Mouse (Mus musculus): ENCODE measurements around the gene Gp9.

Gene Gp9

DNA sequence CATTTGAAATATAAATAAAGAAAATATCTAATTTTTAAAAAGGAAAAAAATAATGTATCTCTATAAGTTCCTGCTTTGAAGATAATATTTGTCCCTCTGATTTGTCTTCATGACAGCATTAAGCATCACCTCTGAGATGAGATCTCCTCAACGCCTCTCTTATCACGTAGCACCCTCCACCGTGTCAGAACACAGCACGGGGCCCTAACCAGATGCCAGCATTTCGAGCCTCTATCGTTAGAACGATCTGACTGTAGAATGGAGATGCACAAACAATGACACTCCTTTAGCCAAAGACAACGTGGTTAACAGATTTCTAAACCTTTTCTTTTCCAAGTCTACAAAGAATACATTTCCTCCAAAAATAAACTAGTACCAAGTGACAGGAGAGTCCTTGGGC lies 6.2 kb downstream of the Gp9 start:
- in situ Hi-C loops (cut with MboI; ENCODE audit: unreplicated experiment in 2 of 2): loop anchor here in 1 of 2 experiments (5.0 kb wide), 1 partner anchor 33 kb away; no protein-coding TSS in a partner anchor

DNA sequence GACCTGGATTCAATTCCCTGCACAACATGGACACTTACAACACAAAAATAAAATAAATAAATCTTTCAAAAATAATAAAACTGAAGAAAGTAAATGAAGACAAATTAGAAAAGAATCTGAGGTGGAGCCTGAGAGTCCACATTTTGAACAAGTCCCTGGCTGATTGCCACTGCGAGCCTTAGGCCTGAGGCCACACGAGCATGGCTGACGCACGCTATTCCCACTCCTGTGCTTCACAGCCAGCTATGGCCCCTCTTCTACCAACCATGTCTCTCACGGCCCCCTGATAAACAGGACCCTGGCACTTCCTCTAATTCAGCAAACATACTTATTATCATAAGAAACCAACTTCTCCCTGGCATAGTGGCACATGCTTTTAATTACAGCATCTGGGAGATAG lies 8.7 kb downstream of the Gp9 start:
- in situ Hi-C loops (cut with MboI; ENCODE audit: unreplicated experiment in 2 of 2): no loop called here

DNA sequence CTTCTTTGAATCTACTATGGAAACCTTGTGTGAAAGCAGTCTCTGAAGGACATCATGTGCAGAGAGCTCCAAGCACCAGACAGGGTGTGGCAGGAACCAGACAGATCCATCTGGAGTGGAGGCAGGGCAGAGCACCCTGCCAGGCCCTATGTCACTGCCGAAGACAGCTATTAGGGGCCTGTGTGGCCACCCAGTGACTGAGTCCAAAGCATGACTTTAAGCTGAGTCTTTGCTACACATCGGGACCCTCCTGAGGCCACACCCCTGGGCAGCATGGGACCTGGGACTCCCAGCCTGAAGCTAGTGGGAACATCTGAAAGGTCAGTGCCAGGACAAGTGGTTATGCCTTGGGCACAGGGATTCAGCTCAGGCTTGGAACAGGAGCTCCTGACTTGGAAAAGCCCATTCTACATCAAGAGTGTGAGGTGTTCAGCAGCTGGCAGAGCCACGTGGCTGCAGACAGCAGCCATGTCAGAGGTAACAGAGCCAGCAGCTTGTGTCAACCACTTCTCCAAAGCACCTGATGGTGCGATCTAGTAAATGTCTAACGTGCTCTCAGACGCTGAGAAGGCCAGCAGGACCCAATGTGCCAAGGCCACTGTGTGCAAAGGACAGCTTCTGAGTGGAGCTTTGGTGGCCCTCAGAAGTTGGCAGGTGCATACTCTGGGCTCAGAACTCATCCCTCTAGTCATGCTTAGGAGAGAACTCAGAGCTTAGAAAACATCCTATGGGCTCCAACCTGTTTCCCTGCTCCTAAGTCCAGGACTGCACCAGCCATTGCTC lies 9.4 kb downstream of the Gp9 start:
- in situ Hi-C loops (cut with MboI; ENCODE audit: unreplicated experiment in 2 of 2): no loop called here

DNA sequence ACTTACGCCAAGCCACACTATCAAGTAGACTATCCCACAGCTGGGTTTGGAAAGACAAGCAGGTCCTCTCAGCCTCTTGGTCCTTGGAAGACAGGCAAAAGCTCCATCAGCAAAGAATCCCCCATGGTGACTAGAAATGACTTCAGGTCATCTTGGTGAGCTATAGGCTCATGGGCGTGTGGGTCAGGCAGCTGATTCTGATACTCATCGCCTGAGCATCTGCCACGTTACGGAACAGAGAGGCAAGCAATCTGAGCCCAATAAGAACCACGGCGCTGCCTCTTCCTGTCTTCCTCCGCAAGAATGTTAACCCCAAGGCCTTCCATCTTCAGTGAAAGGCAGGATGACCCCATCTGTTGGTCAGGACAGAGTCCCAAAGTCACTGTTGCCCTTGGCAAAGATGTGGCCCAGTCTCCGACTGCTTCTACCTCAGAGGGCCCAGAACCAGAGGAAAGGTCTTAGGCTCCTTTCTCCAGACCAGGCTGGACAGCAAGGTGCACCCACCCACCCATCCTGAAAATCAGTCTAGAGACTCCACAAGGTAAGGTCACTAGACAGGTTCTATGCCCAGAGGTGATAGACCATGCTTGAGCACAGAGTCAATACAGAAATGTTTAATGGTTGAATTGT lies 10.5 kb downstream of the Gp9 start:
- in situ Hi-C loops (cut with MboI; ENCODE audit: unreplicated experiment in 2 of 2): no loop called here

DNA sequence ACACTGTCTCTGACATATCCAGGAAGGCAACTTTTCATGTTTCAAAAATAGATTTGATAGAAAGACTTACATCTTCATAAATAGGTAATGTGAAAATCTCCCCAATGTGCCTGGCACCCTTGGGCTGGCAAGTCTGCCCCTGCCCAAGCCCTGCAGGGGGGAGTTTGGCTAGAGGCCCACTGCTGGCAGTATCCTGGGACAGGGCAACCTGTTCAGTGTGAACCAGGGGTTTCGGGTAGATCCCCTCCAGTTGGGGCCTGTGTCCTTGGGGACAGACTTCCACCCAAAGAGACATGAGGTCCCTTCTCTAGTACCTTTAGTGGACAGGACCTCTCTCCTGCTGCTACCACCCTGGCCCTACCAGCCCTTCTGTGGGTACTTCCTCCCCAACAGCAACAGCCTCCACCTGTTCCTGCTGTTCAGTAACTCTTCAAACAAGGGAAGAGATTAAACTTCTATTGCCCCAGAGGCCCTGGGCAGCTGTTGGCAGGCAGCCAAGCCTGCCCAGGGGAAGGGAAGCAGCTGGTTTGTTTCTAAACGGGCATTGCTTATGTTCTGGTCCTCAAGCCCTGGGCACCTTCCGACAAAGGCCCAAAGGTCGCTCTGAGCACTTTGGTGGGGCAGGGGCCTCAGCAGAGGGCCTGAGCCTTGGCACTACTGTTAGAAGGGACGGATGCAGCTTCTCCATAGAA lies 11.2 kb downstream of the Gp9 start:
- in situ Hi-C loops (cut with MboI; ENCODE audit: unreplicated experiment in 2 of 2): no loop called here

DNA sequence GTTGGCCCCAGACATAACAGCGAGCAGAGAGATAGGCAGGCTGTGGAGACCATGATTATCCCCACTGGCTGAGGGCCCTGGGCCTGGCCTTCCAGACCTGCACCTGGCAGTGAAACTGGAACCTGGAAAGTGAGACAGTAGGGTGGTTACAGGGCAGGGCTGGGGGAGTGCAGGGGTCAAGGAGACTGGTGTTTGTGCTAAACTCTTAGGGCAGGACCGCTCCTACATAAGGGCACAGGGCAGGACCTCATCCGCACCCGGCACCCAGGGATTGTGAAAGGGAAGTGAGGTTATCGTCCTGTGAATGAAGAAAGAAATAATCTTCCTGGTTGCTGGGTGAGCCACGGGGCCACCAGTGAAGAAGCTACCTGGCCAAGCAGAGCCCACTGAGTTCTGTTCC lies 11.9 kb downstream of the Gp9 start:
- in situ Hi-C loops (cut with MboI; ENCODE audit: unreplicated experiment in 2 of 2): no loop called here

DNA sequence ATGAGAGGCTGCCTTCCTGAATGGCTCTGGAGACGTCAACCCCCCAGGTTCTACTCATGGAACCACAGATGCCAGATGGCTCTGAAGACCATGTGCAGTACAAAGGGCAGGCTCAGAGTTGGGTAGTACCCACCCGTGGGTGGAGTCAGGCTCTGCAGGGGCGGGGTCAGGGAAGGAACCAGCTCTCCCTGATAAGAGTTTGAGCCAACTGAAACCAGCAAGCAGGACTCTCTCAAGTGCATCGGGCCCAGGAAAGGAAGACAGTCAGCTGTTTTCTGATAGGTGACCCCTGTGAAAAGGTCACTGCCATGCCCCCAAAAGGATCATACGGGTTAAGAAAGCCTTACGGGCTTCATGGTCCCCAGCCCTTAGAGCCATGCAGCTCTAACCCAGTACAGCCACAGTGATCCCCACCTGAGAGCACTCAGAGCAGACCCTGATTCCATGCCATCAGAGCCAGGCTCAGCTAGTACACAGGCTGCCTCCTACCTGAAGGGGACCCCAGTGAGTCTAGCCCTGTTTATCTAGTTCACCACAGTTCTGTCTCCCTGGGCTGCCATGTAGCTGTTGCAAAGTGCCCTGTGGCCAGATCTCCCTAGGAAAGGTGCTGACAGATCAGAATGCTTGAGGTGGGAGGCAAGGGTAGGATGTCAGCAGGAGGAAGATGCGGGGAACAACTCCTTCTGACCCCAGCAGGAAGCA lies 13.1 kb downstream of the Gp9 start:
- in situ Hi-C loops (cut with MboI; ENCODE audit: unreplicated experiment in 2 of 2): no loop called here

DNA sequence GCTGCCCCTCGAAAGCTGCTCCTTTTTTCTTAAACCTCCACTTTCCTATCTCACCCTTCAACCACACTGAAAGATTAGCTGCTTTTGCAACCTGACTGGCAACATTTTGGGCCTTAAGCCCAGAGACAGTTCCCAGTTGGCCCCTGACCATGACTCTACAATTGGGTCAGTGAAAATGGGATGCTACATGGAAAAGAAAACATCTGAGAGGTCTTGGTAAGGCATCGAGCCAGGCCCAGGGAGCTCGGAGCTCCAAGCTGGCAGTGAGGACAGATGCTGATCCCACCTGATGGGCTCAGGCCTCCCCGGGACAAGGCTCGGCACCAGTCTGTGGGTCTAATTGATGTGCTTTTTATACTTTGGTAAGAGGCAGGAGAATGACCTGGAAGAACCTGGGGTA lies 14.0 kb downstream of the Gp9 start:
- in situ Hi-C loops (cut with MboI; ENCODE audit: unreplicated experiment in 2 of 2): no loop called here

DNA sequence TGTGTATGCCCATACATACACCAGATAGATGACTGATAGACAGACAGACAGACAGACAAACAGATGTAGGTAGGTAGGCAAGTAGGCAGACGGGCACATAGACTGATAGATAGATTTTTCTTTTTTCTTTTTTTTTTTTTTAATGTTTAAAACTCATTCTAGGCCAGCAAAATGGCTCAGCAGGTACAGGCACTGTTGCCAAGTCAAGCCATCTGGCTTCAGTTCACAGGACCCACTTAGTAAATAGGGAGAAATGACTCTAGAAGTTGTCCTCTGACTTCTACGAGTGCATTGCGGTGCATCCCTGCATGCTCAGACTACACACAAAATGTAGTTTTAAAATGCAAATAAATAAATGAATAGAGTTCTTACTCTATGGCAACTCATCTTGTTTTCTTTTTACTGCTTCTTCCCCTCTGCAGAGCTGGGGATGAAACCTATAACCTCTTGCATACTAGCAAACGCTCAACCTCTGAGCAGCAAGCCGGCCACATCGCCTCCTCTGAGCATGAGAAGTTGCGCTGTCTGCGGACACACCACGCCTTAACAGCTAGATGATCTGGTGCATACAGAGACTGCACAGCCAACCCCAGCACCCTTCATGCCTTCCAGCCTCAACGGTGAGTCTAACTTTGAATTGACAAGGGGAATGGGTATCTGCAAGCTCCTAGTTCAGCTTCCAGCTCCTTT lies 16.1 kb downstream of the Gp9 start:
- in situ Hi-C loops (cut with MboI; ENCODE audit: unreplicated experiment in 2 of 2): no loop called here

DNA sequence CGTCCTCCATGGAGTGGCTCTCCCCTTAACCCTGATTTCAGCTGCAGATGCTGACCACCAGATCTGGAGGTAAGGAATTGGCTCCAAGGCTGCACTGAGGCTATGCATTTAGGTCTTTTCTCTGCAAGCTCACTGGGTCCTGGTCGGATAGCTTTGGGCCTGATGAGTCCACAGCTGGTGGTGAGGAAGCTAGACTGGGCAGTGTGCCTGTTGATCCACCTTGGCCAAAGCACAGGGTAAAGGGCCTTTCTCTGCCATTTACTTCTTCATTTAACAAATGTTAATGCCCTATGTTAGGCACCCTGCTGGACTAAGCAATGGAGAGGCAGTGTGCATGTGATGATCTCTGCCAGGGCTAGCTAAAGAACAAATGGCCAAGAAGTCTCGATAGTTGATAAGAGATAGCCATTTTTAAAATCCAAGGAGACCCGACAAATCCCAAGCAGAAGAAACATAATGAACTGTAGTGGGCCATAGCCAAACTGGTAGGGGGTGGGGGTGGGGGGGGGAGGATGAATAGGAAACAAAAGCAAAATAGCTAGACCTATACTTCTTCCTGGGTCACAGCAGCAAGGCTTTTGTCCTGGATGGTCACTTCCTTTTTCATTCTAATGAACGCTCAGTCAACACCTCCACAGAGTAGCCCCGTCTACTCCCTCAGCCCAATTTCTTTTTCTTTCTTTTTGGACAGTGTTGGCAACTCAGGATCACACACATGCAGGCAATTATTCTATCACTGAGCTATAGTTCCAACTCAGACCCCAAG lies 17.7 kb downstream of the Gp9 start:
- in situ Hi-C loops (cut with MboI; ENCODE audit: unreplicated experiment in 2 of 2): no loop called here

DNA sequence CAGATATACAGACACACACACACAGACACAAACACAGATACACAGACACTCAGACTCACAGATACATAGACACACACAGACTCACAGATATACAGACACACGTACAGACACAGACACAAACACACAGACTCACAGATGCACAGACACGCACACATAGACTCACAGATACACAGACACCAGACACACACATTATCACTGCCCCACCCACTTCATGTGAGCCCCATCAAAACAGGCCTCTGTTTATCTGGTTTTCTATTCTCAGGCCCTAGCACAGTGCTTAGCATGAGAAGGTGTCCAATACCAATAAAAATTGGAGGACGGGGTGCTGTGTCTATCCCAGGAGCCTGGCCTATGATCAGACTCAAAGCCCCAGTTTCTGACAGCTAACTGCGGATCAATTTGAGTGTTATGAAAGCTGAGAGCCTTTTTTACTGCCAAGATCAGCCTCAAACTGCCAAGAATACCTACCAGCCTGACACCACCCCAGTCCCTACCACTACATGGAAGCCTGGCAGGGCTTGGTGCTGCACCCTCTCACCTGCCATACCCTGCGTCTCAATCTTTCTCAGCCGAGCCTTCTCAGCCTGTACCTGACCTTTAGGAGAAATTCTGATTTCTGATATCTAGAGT lies 18.5 kb downstream of the Gp9 start:
- in situ Hi-C loops (cut with MboI; ENCODE audit: unreplicated experiment in 2 of 2): no loop called here

DNA sequence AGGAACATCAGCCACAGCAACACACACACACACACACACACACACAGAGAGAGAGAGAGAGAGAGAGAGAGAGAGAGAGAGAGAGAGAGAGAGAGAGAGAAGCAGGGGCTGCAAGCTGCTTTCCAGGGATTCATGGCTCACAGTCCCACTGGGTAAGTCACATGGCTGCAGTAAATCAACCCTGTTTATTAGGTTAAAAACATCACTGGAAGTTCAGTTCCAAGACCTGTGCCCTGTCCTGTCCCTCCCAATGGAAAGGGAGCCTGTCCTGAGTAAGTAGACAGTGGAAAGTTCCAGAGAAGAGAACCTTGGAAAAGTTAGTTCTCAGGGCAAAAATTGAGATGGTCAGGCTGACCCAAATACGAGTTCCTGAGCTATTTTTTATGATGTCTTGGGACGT lies 19.4 kb downstream of the Gp9 start:
- in situ Hi-C loops (cut with MboI; ENCODE audit: unreplicated experiment in 2 of 2): no loop called here

DNA sequence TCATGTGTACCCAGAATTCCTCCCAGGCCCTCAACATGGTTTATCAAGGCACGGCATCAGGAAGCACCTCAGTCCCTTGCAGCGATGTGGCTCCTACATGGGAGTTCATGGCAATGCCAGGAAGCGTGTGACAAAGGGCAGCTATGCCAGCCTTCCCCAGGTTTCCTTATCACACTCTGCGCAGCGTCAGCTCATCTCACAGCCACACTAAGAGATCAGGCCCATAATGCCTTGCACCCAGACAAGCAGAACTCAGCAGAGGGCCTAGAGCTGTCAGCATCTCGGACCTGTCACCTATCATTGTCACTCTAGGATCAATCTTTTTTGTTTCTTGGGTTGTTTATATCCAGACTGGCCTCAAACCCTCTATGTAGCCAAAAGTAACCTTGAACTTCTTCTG lies 21.7 kb downstream of the Gp9 start:
- in situ Hi-C loops (cut with MboI; ENCODE audit: unreplicated experiment in 2 of 2): no loop called here

DNA sequence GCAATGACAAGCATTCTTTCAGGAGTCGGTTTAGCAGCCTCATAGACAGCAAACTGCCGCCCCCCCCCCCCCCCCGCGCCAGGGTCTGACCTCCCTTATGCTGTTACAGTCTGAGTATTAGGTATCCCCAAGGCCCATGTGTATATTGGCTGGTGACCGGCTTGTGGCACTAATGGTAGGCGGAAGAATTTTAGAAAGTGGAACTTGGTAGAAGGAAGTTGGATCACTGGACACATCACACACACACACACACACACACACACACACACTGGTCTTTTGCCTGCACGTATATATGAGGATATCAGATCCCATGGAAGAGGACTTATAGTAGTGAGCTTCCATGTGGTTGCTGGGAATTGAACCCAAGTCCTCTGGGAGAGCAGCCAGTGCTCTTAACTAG lies 24.6 kb downstream of the Gp9 start:
- in situ Hi-C loops (cut with MboI; ENCODE audit: unreplicated experiment in 2 of 2): no loop called here

DNA sequence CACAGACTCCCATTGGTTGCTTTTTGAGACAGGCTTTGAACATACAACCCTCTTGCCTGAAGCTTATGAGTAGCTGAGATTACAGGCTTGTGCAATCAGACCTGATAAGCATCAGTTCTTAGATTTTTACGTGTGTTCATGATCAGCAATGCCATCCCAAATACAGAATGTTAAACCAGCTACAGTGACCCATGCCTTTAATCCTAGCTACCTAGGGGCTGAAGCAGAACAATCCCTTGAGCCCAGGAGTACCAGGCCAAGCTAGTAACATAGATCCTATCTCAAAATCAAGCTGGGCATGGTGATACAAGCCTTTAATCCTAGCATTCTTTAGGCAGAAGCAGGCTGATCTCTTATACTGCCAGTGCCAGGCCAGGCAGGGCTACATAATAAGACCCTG lies 26.2 kb downstream of the Gp9 start:
- in situ Hi-C loops (cut with MboI; ENCODE audit: unreplicated experiment in 2 of 2): no loop called here

DNA sequence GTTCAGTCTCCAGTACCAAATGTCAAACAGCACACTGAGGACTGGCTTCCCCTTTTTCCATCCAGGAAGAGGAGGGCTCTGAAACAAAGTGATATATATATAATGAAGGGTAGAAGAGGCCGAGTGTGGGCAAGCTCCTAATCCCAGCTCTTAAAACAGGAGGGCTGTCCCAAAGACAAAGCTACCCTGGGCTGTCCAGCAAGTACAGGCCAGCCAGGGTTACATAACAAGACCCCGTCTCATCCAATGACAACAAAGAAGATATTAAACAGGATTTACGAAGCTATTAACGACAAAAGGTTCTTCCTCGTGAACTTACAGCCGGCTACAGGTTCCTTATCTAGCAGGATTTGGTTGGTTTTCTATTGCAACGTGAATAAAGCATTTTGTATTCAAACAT lies 27.0 kb downstream of the Gp9 start:
- in situ Hi-C loops (cut with MboI; ENCODE audit: unreplicated experiment in 2 of 2): no loop called here

DNA sequence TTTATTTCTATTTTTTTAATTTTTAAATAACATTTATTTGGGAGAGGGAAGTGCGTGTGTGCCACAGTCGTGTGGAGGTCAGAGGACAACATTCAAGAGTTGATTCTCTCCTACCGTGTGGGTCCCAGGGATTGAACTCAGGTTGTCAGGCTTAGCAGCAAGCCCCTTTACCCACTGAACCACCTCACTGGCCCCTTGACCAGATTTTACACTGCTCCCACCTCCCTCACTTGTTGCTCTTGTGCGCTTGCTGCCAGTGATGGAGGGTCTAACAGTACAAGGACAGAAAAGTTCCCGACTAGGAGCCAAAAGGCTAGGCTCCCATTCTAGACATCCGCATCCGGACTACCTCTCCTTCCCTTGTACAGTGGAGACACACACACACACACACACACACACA lies 27.6 kb downstream of the Gp9 start:
- in situ Hi-C loops (cut with MboI; ENCODE audit: unreplicated experiment in 2 of 2): no loop called here

DNA sequence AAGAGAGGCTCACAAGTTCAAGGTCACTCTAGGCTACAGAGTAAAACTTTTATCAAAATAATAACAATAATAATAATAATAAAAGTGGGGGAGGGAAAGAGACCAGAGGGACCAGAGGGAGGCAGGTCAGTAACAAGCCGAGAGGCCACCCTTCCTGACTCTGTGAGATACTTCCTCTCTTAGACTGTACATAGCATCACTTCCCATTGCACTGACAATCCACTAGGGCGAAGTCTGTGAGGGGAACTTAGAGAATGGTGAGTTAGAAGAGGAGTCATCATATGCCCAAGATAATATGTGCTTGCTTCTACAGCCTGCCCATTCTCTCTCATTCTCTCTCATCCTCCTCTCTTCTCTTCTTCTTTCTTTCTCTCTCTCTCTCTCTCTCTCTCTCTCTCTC lies 28.2 kb downstream of the Gp9 start:
- in situ Hi-C loops (cut with MboI; ENCODE audit: unreplicated experiment in 2 of 2): no loop called here

DNA sequence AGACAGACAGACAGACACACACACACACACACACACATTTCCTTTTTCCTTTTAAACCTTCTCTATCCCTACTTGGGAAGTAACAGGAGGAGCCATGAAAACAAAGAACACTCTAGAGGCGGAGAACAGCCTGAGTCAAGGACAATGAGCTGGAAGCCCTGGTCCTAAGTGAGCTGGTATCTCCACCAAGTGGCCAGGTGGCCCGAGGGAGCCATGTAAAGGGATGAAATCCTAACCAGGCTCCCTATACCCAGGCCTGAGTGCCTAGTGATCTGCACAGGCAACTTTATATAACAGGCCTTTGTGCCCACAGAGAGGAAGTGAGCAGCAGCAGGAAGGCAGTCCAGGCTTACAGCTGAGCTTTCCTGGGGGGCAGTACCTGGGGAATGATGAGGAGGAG lies 29.0 kb downstream of the Gp9 start:
- in situ Hi-C loops (cut with MboI; ENCODE audit: unreplicated experiment in 2 of 2): no loop called here

All from v-Abl transformed pro-B cells (cell line).